Mouse (Mus musculus) hindbrain, embryonic 16.5 days (tissue): Measurements from ENCODE around the gene Lars2. TPM values are rescaled to one million over a fixed set of nuclear protein-coding genes. Genes with fewer than 3 reads are reported as not detected.
"Not testable (repeated sequence)": the region's sequence is repeated elsewhere in the genome, so short reads cannot be mapped to it uniquely, and the experiment has no call there.

Experiments
- ATAC-seq: fragments of 200-750 bp; cut with Nextera tagmentation; 2 replicates; pipeline ENCODE4 v1.8.0; 2017; ENCODE audit warnings: moderate TSS enrichment, moderate library complexity
- H3K27ac ChIP-seq: fragments of 300-500 bp; sonication (generic); 2 replicates; pipeline ENCODE4 v1.5.1; 2014; ENCODE audit warnings: low read depth, mild to moderate bottlenecking, control low read depth, low read length, moderate library complexity
- H3K27me3 ChIP-seq: fragments of 300-500 bp; sonication (generic); replicated peaks from 2 replicates; pipeline ENCODE4 v1.6.1; 2014; ENCODE audit warnings: low read length; ENCODE audit not compliant: control insufficient read depth, insufficient read depth
- H3K36me3 ChIP-seq: fragments of 300-500 bp; sonication (generic); 2 replicates; pipeline ENCODE4 v1.6.1; 2014; ENCODE audit warnings: mild to moderate bottlenecking, low read length, moderate library complexity, mixed read lengths; ENCODE audit not compliant: control insufficient read depth, insufficient read depth
- H3K4me1 ChIP-seq: fragments of 300-500 bp; sonication (generic); 2 replicates; pipeline ENCODE4 v1.6.1; 2014; ENCODE audit warnings: low read depth, low read length; ENCODE audit not compliant: control insufficient read depth, insufficient read depth
- H3K4me2 ChIP-seq: fragments of 300-500 bp; sonication (generic); 2 replicates; pipeline ENCODE4 v1.6.1; 2014; ENCODE audit warnings: mild to moderate bottlenecking, low read length, control low read depth, moderate library complexity
- H3K4me3 ChIP-seq: fragments of 300-500 bp; sonication (generic); 2 replicates; pipeline ENCODE4 v1.5.1; 2014; ENCODE audit warnings: mild to moderate bottlenecking, low read length, control low read depth, moderate library complexity
- H3K9ac ChIP-seq: fragments of 300-500 bp; sonication (generic); 2 replicates; pipeline ENCODE4 v1.6.1; 2014; ENCODE audit warnings: low read depth, mild to moderate bottlenecking, control low read depth, low read length, moderate library complexity
- H3K9me3 ChIP-seq: fragments of 300-500 bp; sonication (generic); 2 replicates; pipeline ENCODE4 v1.6.1; 2014; ENCODE audit warnings: mild to moderate bottlenecking, low read length, moderate library complexity; ENCODE audit not compliant: control insufficient read depth
- WGBS: fragments of 180-500 bp; shearing (Covaris S2); extraction: QIAGEN DNeasy Blood & Tissue Kit; methylation state at CpG from one replicate; pipeline ENCODE4 v1.1.7; 2014; 5-methylcytosine and 5-hydroxymethylcytosine counted together
- polyA plus RNA-seq: library from polyadenylated mRNA; unstranded; fragments of >200 nt; fragmentation: Nextera tagmentation; extraction: Ambion mirVana; gene quantifications from 2 replicates; pipeline ENCODE4 v1.2.1, GENCODE M21; 2015

The Lars2 gene
- polyA plus RNA-seq, 1 experiment from 2014 or later = 610 TPM

- Histone ChIP-seq H3K27ac (no peak overlapping the region), H3K9ac (no peak overlapping the region), H3K4me1 (no peaks in the 10 kb centered on the region), H3K27me3 (no peaks in the 10 kb centered on the region), H3K9me3 (no peaks in the 10 kb centered on the region), H3K36me3 (no peaks in the 10 kb centered on the region; the same call in 1 of the 2 replicates), H3K4me3 (no peak overlapping the region), H3K4me2 (no peak overlapping the region)
- 84% methylated on average over 4 of the region's 4 CpGs for WGBS
- no peak for ATAC-seq
These were observed 63.1 kb downstream of the Lars2 start for GRCm38 (mm10) chr9:123429863-123430262.

GRCm38 (mm10) chr9:123430973-123431372, 64.2 kb downstream of the Lars2 start:
- H3K36me3 ChIP-seq = no peaks in the 10 kb centered on the region; the same call in 1 of the 2 replicates
- no peak overlapping the region for H3K4me2 ChIP-seq
- no peaks in the 10 kb centered on the region for H3K4me1 ChIP-seq
- no peaks in the 10 kb centered on the region for H3K27me3 ChIP-seq
- no peak overlapping the region for H3K27ac ChIP-seq
- H3K4me3 ChIP-seq = no peak overlapping the region
- H3K9ac ChIP-seq = no peak overlapping the region
- ATAC-seq = no peak
- no peaks in the 10 kb centered on the region for H3K9me3 ChIP-seq

GRCm38 (mm10) chr9:123438223-123438622, 71.5 kb downstream of the Lars2 start:
- Histone ChIP-seq H3K9ac (no peak overlapping the region), H3K36me3 (peaks cover 13% of the 10 kb centered on the region)

GRCm38 (mm10) chr9:123440230-123441058, 73.7 kb downstream of the Lars2 start:
- H3K27ac ChIP-seq = no peak overlapping the region
- peaks cover 13% of the 10 kb centered on the region for H3K36me3 ChIP-seq
- H3K4me2 ChIP-seq = no peak overlapping the region
- no peaks in the 10 kb centered on the region for H3K4me1 ChIP-seq
- H3K4me3 ChIP-seq = no peak overlapping the region
- no peak overlapping the region for H3K9ac ChIP-seq
- WGBS = 35% methylated on average over 5 of the region's 5 CpGs
- peak; percentile 50; the same call in 1 of the 2 replicates for ATAC-seq
- H3K9me3 ChIP-seq = no peaks in the 10 kb centered on the region
- H3K27me3 ChIP-seq = no peaks in the 10 kb centered on the region

More at GRCm38 (mm10) chr9:123438223-123438622, 71.5 kb downstream of the Lars2 start:
- Histone ChIP-seq H3K27me3 (no peaks in the 10 kb centered on the region), H3K4me2 (no peak overlapping the region), H3K4me3 (no peak overlapping the region), H3K4me1 (no peaks in the 10 kb centered on the region), H3K27ac (no peak overlapping the region), H3K9me3 (no peaks in the 10 kb centered on the region)
- no peak for ATAC-seq
- 73% methylated on average over 2 of the region's 2 CpGs for WGBS

- not testable (repeated sequence) for H3K9ac ChIP-seq, H3K4me1 ChIP-seq, H3K4me2 ChIP-seq, H3K27ac ChIP-seq, ATAC-seq, H3K27me3 ChIP-seq, H3K4me3 ChIP-seq, H3K36me3 ChIP-seq, H3K9me3 ChIP-seq
- 95% methylated on average over 2 of the region's 3 CpGs for WGBS
These were observed 80.4 kb downstream of the Lars2 start for GRCm38 (mm10) chr9:123447101-123447500.

- no peaks in the 10 kb centered on the region for H3K27me3 ChIP-seq
- H3K27ac ChIP-seq = no peak overlapping the region
- H3K4me1 ChIP-seq = no peaks in the 10 kb centered on the region
- no peak overlapping the region for H3K4me3 ChIP-seq
- H3K9ac ChIP-seq = no peak overlapping the region
- ATAC-seq = no peak
- H3K4me2 ChIP-seq = no peak overlapping the region
- no peaks in the 10 kb centered on the region; the same call in 1 of the 2 replicates for H3K36me3 ChIP-seq
- no peaks in the 10 kb centered on the region for H3K9me3 ChIP-seq
These were observed 81.9 kb downstream of the Lars2 start for GRCm38 (mm10) chr9:123448594-123448993.

GRCm38 (mm10) chr9:123450174-123450573, 83.4 kb downstream of the Lars2 start:
- Histone ChIP-seq H3K4me3 (no peak overlapping the region), H3K4me1 (no peaks in the 10 kb centered on the region), H3K9ac (no peak overlapping the region), H3K9me3 (no peaks in the 10 kb centered on the region), H3K27me3 (no peaks in the 10 kb centered on the region), H3K27ac (no peak overlapping the region), H3K36me3 (peaks cover 3% of the 10 kb centered on the region; the same call in 1 of the 2 replicates), H3K4me2 (no peak overlapping the region)
- WGBS = 53% methylated on average over 2 of the region's 2 CpGs
- peak; percentile 54 for ATAC-seq

- Histone ChIP-seq H3K9me3 (no peaks in the 10 kb centered on the region), H3K9ac (no peak overlapping the region), H3K27ac (no peak overlapping the region), H3K4me3 (no peak overlapping the region), H3K4me1 (no peaks in the 10 kb centered on the region), H3K36me3 (peaks cover 3% of the 10 kb centered on the region; the same call in 1 of the 2 replicates), H3K27me3 (no peaks in the 10 kb centered on the region), H3K4me2 (no peak overlapping the region)
- no peak for ATAC-seq
- WGBS = 79% methylated on average over 3 of the region's 3 CpGs
These were observed 85.0 kb downstream of the Lars2 start for GRCm38 (mm10) chr9:123451772-123452171.

- H3K4me2 ChIP-seq = no peak overlapping the region
- no peak overlapping the region for H3K4me3 ChIP-seq
- no peaks in the 10 kb centered on the region for H3K4me1 ChIP-seq
- H3K9me3 ChIP-seq = no peaks in the 10 kb centered on the region
- 64% methylated on average over 9 of the region's 9 CpGs for WGBS
- ATAC-seq = no peak
- H3K27ac ChIP-seq = peak overlapping the region; percentile 21; the same call in 1 of the 2 replicates
- no peaks in the 10 kb centered on the region for H3K27me3 ChIP-seq
- no peak overlapping the region for H3K9ac ChIP-seq
- peaks cover 3% of the 10 kb centered on the region; the same call in 1 of the 2 replicates for H3K36me3 ChIP-seq
These were observed 90.2 kb downstream of the Lars2 start for GRCm38 (mm10) chr9:123456634-123457602.
